10 mouse cellular contexts compared by ENCODE assay signal in genomic region chr10:77878985-77879384, GRCm38 (mm10). TPM values are rescaled to one million over a fixed set of nuclear protein-coding genes. Genes with fewer than 3 reads are reported as not detected.
DNase-seq lines count a peak whose midpoint lies in the region; ATAC-seq and TF ChIP-seq lines count a peak whose summit lies in the region.
"Had no signal": no experiment of that assay in that cellular context is flagged by ENCODE, and none has a peak within 500 bp of the region (broad histone marks: within the 10 kb centered on the region; RNA-seq: fewer than 3 reads in every experiment).

No protein-coding gene starts in this region.

- H3K36me3 ChIP-seq in testis, adult 2 months (ENCODE audit: control insufficient read depth, insufficient read depth, low read length): no peaks in the 10 kb centered on the region
- H3K36me3 ChIP-seq in splenic B cell, adult 2 months (ENCODE audit: control insufficient read depth, insufficient read depth, low read length, poor library complexity, severe bottlenecking): no peaks in the 10 kb centered on the region

- no peak overlapping the region for H3K27ac ChIP-seq in testis, adult 2 months (ENCODE audit: control insufficient read depth, insufficient read depth, low read depth, low read length)

- no peak for TF ChIP-seq POLR2A in testis, adult 2 months (IDR thresholded peaks at IDR 0.05; ENCODE audit: control insufficient read depth, low read depth, low read length)
- no peak for TF ChIP-seq POLR2A in brain, embryonic 14.5 days (IDR thresholded peaks at IDR 0.05; ENCODE audit: borderline replicate concordance, extremely low read depth, insufficient read depth, insufficient read length, poor library complexity, severe bottlenecking)

- H3K4me3 ChIP-seq in testis, adult 2 months (ENCODE audit: control insufficient read depth, low read depth, low read length): no peak overlapping the region

- no peaks in the 10 kb centered on the region for H3K27me3 ChIP-seq in testis, adult 2 months (ENCODE audit: control insufficient read depth, insufficient read depth, low read length)
- no peaks in the 10 kb centered on the region for H3K27me3 ChIP-seq in splenic B cell, adult 2 months (ENCODE audit: control insufficient read depth, insufficient read depth, low read length, poor library complexity, severe bottlenecking)

- peak; percentile 46; the same call in 1 of the 2 replicates for TF ChIP-seq CTCF in testis, adult 2 months (IDR thresholded peaks at IDR 0.05; ENCODE audit: control insufficient read depth, insufficient read depth, insufficient replicate concordance, low read depth, low read length)
- peak; percentile 48; the same call in 1 of the 2 replicates for TF ChIP-seq CTCF in brain, embryonic 14.5 days (IDR thresholded peaks at IDR 0.05; ENCODE audit: borderline replicate concordance, extremely low read depth, insufficient read depth, insufficient read length)

- peak; percentile 57 for DNase-seq in heart, postnatal 4 days
- no peak for DNase-seq in heart, adult 11 months
- DNase-seq in testis, postnatal 14 days (ENCODE audit: low spot score): no peak
- no peak for DNase-seq in brain, embryonic 14.5 days (ENCODE audit: low read depth)
- DNase-seq in splenic B cell, adult 2 months (ENCODE audit: low read depth, low spot score): peak; percentile 12
- DNase-seq in cerebellum, adult 11 months: no peak

- H3K4me1 ChIP-seq in testis, adult 2 months (ENCODE audit: control insufficient read depth, insufficient read depth, low read length): no peaks in the 10 kb centered on the region; the same call in 1 of the 2 replicates

- ATAC-seq in monocyte, adult 5-6 weeks (replicated peaks; ENCODE audit: insufficient number of reproducible peaks, low FRiP score, low TSS enrichment, poor library complexity, severe bottlenecking): no peak

RNA-seq across cellular contexts. Expression of gene Gm3285, which starts 17.2 kb away (rescaled TPM):
- total RNA-seq in heart, postnatal 4 days (2021): not detected
- not detected in 2 replicates for polyA plus RNA-seq in testis, adult 2 months (2012; rRNA removed)
- not detected in 2 replicates for polyA plus RNA-seq in brain, embryonic 14.5 days (2012; rRNA removed)
- not detected in 3 replicates for total RNA-seq in monocyte, adult 5-6 weeks (2017)
- total RNA-seq: heart, postnatal 36 days had no signal
- polyA plus RNA-seq: lung, embryonic 16.5 days had no signal

RNA-seq across cellular contexts. Expression of gene Lrrc3, which starts 23.4 kb away (rescaled TPM):
- total RNA-seq in heart, postnatal 4 days (2021): 1 to 10 TPM; 1.6 to 1.8 TPM
- polyA plus RNA-seq in testis, adult 2 months (2012; rRNA removed): 0.57 and 1.1 TPM in 2 replicates
- polyA plus RNA-seq in brain, embryonic 14.5 days (2012; rRNA removed): 9.5 and 15.3 TPM in 2 replicates
- not detected in 3 replicates for total RNA-seq in monocyte, adult 5-6 weeks (2017)

RNA-seq across cellular contexts. Expression of gene Gm10318, which starts 26.3 kb away (rescaled TPM):
- total RNA-seq in heart, postnatal 4 days (2021): not detected
- not detected in 2 replicates for polyA plus RNA-seq in testis, adult 2 months (2012; rRNA removed)
- polyA plus RNA-seq in brain, embryonic 14.5 days (2012; rRNA removed): 0.10 TPM in 1 of 2 replicates, not detected in the other
- not detected in 3 replicates for total RNA-seq in monocyte, adult 5-6 weeks (2017)
- total RNA-seq: heart, postnatal 36 days had no signal
- polyA plus RNA-seq: lung, embryonic 16.5 days had no signal

RNA-seq across cellular contexts. Expression of gene Gm36176, which starts 32.4 kb away (rescaled TPM):
- total RNA-seq in heart, postnatal 4 days (2021): not detected
- polyA plus RNA-seq in testis, adult 2 months (2012; rRNA removed): not detected in 2 replicates
- polyA plus RNA-seq in brain, embryonic 14.5 days (2012; rRNA removed): not detected in 2 replicates
- total RNA-seq in monocyte, adult 5-6 weeks (2017): not detected in 3 replicates
- total RNA-seq: heart, postnatal 36 days had no signal
- polyA plus RNA-seq: lung, embryonic 16.5 days had no signal

RNA-seq across cellular contexts. Expression of gene Krtap10-10, which starts 43.2 kb away (rescaled TPM):
- not detected for total RNA-seq in heart, postnatal 4 days (2021)
- polyA plus RNA-seq in testis, adult 2 months (2012; rRNA removed): not detected in 2 replicates
- not detected in 2 replicates for polyA plus RNA-seq in brain, embryonic 14.5 days (2012; rRNA removed)
- total RNA-seq in monocyte, adult 5-6 weeks (2017): not detected in 3 replicates
- total RNA-seq: heart, postnatal 36 days had no signal
- polyA plus RNA-seq: lung, embryonic 16.5 days had no signal

Comparison
In these comparisons a context has a peak if more than half of its experiments do, and no peak if none do; other contexts are left out.
1. DNase-seq: peak in heart, postnatal 4 days (single experiment) and splenic B cell, adult 2 months (single experiment); none in heart, adult 11 months (single experiment), testis, postnatal 14 days (single experiment), brain, embryonic 14.5 days (single experiment) and cerebellum, adult 11 months (single experiment).